In genomic region chr10:128231697-128232419, GRCm38 (mm10) we compare ENCODE assay signal across 8 mouse cellular contexts. TPM values are rescaled to one million over a fixed set of nuclear protein-coding genes. Genes with fewer than 3 reads are reported as not detected.
DNase-seq lines count a peak whose midpoint lies in the region; ATAC-seq and TF ChIP-seq lines count a peak whose summit lies in the region.

Gene Timeless, plus strand, starts transcription at chr10:128232065.

- H3K27ac ChIP-seq in MEL (ENCODE audit: control insufficient read depth, low read depth, low read length) = peak within 1 kb of the TSS; percentile 93
- peak within 1 kb of the TSS; percentile 93 for H3K27ac ChIP-seq in cerebellum, adult 2 months (ENCODE audit: insufficient read depth, low read length)
- peak within 1 kb of the TSS; percentile 93 for H3K27ac ChIP-seq in forebrain, postnatal 0 days (ENCODE audit: low read depth, low read length)
- peak within 1 kb of the TSS; percentile 96 for H3K27ac ChIP-seq in lung, embryonic 15.5 days
- peak within 1 kb of the TSS; percentile 97 for H3K27ac ChIP-seq in olfactory bulb, adult 2 months (ENCODE audit: insufficient read depth, low read depth, low read length)

- peak; percentile 85 to 87 for TF ChIP-seq POLR2A in MEL (IDR thresholded peaks at IDR 0.05; ENCODE audit: control insufficient read depth in 1 of 2, insufficient read depth in 1 of 2, low read depth in 1 of 2, low read length in 2 of 2, poor library complexity in 1 of 2)
- TF ChIP-seq POLR2A in cerebellum, adult 2 months (IDR thresholded peaks at IDR 0.05; ENCODE audit: borderline replicate concordance, insufficient read depth, low read length) = peak; percentile 95
- peak; percentile 93 for TF ChIP-seq POLR2A in olfactory bulb, adult 2 months (IDR thresholded peaks at IDR 0.05; ENCODE audit: insufficient read depth, low read depth, low read length)

- DNase-seq in MEL (ENCODE audit: low read depth, low spot score) = peak; percentile 92
- DNase-seq in cerebellum, adult 2 months = peak; percentile 85 to 95
- DNase-seq in forebrain, postnatal 0 days = peak; percentile 93
- peak; percentile 47 to 81 for DNase-seq in layer of hippocampus, adult 8-10 months (ENCODE audit: low spot score in 2 of 2)
- DNase-seq in thymus, adult 18-20 months = peak; percentile 77 to 80

- no peak for TF ChIP-seq CTCF in MEL (IDR thresholded peaks at IDR 0.05 in 2 of 3, conservative IDR thresholded peaks at IDR 0.05 in 1 of 3; ENCODE audit: control insufficient read depth in 1 of 3, insufficient read depth in 1 of 3, low read depth in 2 of 3, low read length in 3 of 3, poor library complexity in 1 of 3, severe bottlenecking in 1 of 3)
- TF ChIP-seq CTCF in cerebellum, adult 2 months (IDR thresholded peaks at IDR 0.05; ENCODE audit: borderline replicate concordance, insufficient read depth, low read depth, low read length) = no peak
- TF ChIP-seq CTCF in forebrain, postnatal 0 days (IDR thresholded peaks at IDR 0.05; ENCODE audit: low read depth) = no peak
- TF ChIP-seq CTCF in olfactory bulb, adult 2 months (IDR thresholded peaks at IDR 0.05; ENCODE audit: insufficient read depth, low read depth, low read length) = no peak

- ATAC-seq in forebrain, postnatal 0 days = peak; percentile 95
- ATAC-seq in hematopoietic stem cell, adult 5-6 weeks (replicated peaks in 1 of 2; ENCODE audit: insufficient read depth in 1 of 2, low FRiP score in 2 of 2, low TSS enrichment in 1 of 2, low read depth in 1 of 2, poor library complexity in 2 of 2, severe bottlenecking in 2 of 2) = peak; percentile 39 to 64
- peak; percentile 93 for ATAC-seq in lung, embryonic 15.5 days (ENCODE audit: borderline replicate concordance, extremely low read depth, low FRiP score, low TSS enrichment)

- no peaks in the 10 kb centered on the region for H3K9me3 ChIP-seq in MEL (replicated peaks; ENCODE audit: insufficient read depth, low read length)
- no peaks in the 10 kb centered on the region for H3K9me3 ChIP-seq in forebrain, postnatal 0 days (ENCODE audit: low read length)
- H3K9me3 ChIP-seq in lung, embryonic 15.5 days = no peaks in the 10 kb centered on the region

- peak within 1 kb of the TSS; percentile 67 for H3K4me2 ChIP-seq in forebrain, postnatal 0 days (ENCODE audit: low read depth)
- H3K4me2 ChIP-seq in lung, embryonic 15.5 days = peak within 1 kb of the TSS; percentile 64

- peaks cover 0 to 13% of the 10 kb centered on the region in 2 experiments; a peak in 2 of 4 replicates for H3K36me3 ChIP-seq in MEL (ENCODE audit: control insufficient read depth in 1 of 2, insufficient read depth in 2 of 2, low read length in 2 of 2)
- no peaks in the 10 kb centered on the region for H3K36me3 ChIP-seq in forebrain, postnatal 0 days (ENCODE audit: insufficient read depth)
- 0 out of 2 replicates have a peak, but pooled peaks cover 3% of the 10 kb centered on the region for H3K36me3 ChIP-seq in lung, embryonic 15.5 days

- H3K4me1 ChIP-seq in MEL (ENCODE audit: control insufficient read depth in 1 of 2, insufficient read depth in 2 of 2, low read length in 2 of 2) = peaks cover 5 to 11% of the 10 kb centered on the region in 2 experiments
- peaks cover 3% of the 10 kb centered on the region; the same call in 1 of the 2 replicates for H3K4me1 ChIP-seq in cerebellum, adult 2 months (ENCODE audit: control insufficient read depth, insufficient read depth, low read length)
- H3K4me1 ChIP-seq in forebrain, postnatal 0 days (ENCODE audit: insufficient read depth) = no peaks in the 10 kb centered on the region
- H3K4me1 ChIP-seq in lung, embryonic 15.5 days = peaks cover 14% of the 10 kb centered on the region
- no peaks in the 10 kb centered on the region; the same call in 1 of the 2 replicates for H3K4me1 ChIP-seq in olfactory bulb, adult 2 months (ENCODE audit: control insufficient read depth, insufficient read depth, low read length)

- H3K4me3 ChIP-seq in MEL (ENCODE audit: control insufficient read depth in 1 of 2, insufficient read depth in 1 of 2, low read depth in 2 of 2, low read length in 2 of 2) = peak within 1 kb of the TSS; percentile 79 to 85
- peak within 1 kb of the TSS; percentile 98 for H3K4me3 ChIP-seq in cerebellum, adult 2 months (replicated peaks; ENCODE audit: insufficient read depth, low read depth, low read length)
- peak within 1 kb of the TSS; percentile 74 for H3K4me3 ChIP-seq in forebrain, postnatal 0 days (ENCODE audit: low read depth, low read length)
- peak within 1 kb of the TSS; percentile 69 for H3K4me3 ChIP-seq in lung, embryonic 15.5 days
- peak within 1 kb of the TSS; percentile 99 for H3K4me3 ChIP-seq in olfactory bulb, adult 2 months (ENCODE audit: insufficient read depth, low read depth, low read length)

- no peak for TF ChIP-seq EP300 in MEL (IDR thresholded peaks at IDR 0.05; ENCODE audit: low read depth in 1 of 2, low read length in 2 of 2)

- TF ChIP-seq RAD21 in MEL (IDR thresholded peaks at IDR 0.05; ENCODE audit: low read depth, low read length) = no peak

- WGBS in cerebellum, adult 2 months = under 1% methylated on average over 58 of the region's 58 CpGs
- WGBS in forebrain, postnatal 0 days = under 1% methylated on average over 56 of the region's 58 CpGs
- under 1% methylated on average over 49 of the region's 58 CpGs for WGBS in lung, embryonic 15.5 days
- under 1% methylated on average over 57 of the region's 58 CpGs for WGBS in olfactory bulb, adult 2 months

- peaks cover 14% of the 10 kb centered on the region for H3K79me2 ChIP-seq in MEL (ENCODE audit: control insufficient read depth, insufficient read depth, low read length, poor library complexity)

- H3K27me3 ChIP-seq in MEL (ENCODE audit: control insufficient read depth in 1 of 2, insufficient read depth in 2 of 2, low read length in 2 of 2) = no peaks in the 10 kb centered on the region
- H3K27me3 ChIP-seq in cerebellum, adult 2 months (ENCODE audit: control insufficient read depth, insufficient read depth, low read length) = no peaks in the 10 kb centered on the region
- H3K27me3 ChIP-seq in forebrain, postnatal 0 days (ENCODE audit: insufficient read depth, low read length) = no peaks in the 10 kb centered on the region
- no peaks in the 10 kb centered on the region for H3K27me3 ChIP-seq in lung, embryonic 15.5 days

- H3K9ac ChIP-seq in MEL (ENCODE audit: control insufficient read depth, low read depth, low read length, poor library complexity, severe bottlenecking) = peak within 1 kb of the TSS; percentile 94
- H3K9ac ChIP-seq in forebrain, postnatal 0 days = peak within 1 kb of the TSS; percentile 81
- H3K9ac ChIP-seq in lung, embryonic 15.5 days = peak within 1 kb of the TSS; percentile 69

TF ChIP-seq in MEL, 35 proteins besides CTCF, POLR2A, EP300 and RAD21 (continues in another document):
- no peak for TF ChIP-seq USF1 (IDR thresholded peaks at IDR 0.05; ENCODE audit: low read depth, low read length)
- peak; percentile 39; the same call in 1 of the 2 replicates for TF ChIP-seq MAX (IDR thresholded peaks at IDR 0.05; ENCODE audit: low read length)
- peak; percentile 74 for TF ChIP-seq NRF1 (IDR thresholded peaks at IDR 0.05; ENCODE audit: insufficient read depth, low read depth, low read length, poor library complexity, severe bottlenecking)
- no peak for TF ChIP-seq MAFK (IDR thresholded peaks at IDR 0.05; ENCODE audit: borderline replicate concordance, low read depth, low read length)
- no peak for TF ChIP-seq GABPA (IDR thresholded peaks at IDR 0.05; ENCODE audit: low read depth, low read length)
- TF ChIP-seq RCOR1 (IDR thresholded peaks at IDR 0.05; ENCODE audit: low read depth, low read length) = no peak
- TF ChIP-seq TCF12 (IDR thresholded peaks at IDR 0.05; ENCODE audit: low read depth, low read length) = peak; percentile 35
- peak; percentile 94 for TF ChIP-seq TBP (IDR thresholded peaks at IDR 0.05; ENCODE audit: low read depth, low read length)
- peak; percentile 32 for TF ChIP-seq MAZ (IDR thresholded peaks at IDR 0.05; ENCODE audit: low read depth, low read length)
- TF ChIP-seq MYC (IDR thresholded peaks at IDR 0.05; ENCODE audit: low read depth, low read length) = peak; percentile 58; the same call in 1 of the 2 replicates
- no peak; the same call in none of the 2 replicates for TF ChIP-seq MXI1 (IDR thresholded peaks at IDR 0.05; ENCODE audit: low read depth, low read length)
- 0 out of 2 replicates have a peak, but pooled peaks have one; percentile 21 for TF ChIP-seq ETS1 (IDR thresholded peaks at IDR 0.05; ENCODE audit: low read depth, low read length)
- TF ChIP-seq ZMIZ1 (IDR thresholded peaks at IDR 0.05; ENCODE audit: low read depth, low read length) = peak; percentile 86
- no peak for TF ChIP-seq ZC3H11A (IDR thresholded peaks at IDR 0.05; ENCODE audit: low read depth, low read length)
- peak; percentile 50; the same call in 1 of the 2 replicates for TF ChIP-seq SIN3A (IDR thresholded peaks at IDR 0.05; ENCODE audit: low read length)
- no peak for TF ChIP-seq ZNF384 (IDR thresholded peaks at IDR 0.05; ENCODE audit: low read depth, low read length)
- TF ChIP-seq HCFC1 (IDR thresholded peaks at IDR 0.05; ENCODE audit: low read depth, low read length) = peak; percentile 45
- TF ChIP-seq KAT2A (conservative IDR thresholded peaks at IDR 0.05; ENCODE audit: low read depth, low read length) = no peak; the same call in 1 of the 2 replicates
- TF ChIP-seq E2F4 (IDR thresholded peaks at IDR 0.05; ENCODE audit: borderline replicate concordance, low read depth, low read length) = peak; percentile 93
- no peak for TF ChIP-seq MYB (IDR thresholded peaks at IDR 0.05; ENCODE audit: low read depth, low read length)
- TF ChIP-seq CHD2 (IDR thresholded peaks at IDR 0.05; ENCODE audit: low read length) = no peak
- TF ChIP-seq ELF1 (IDR thresholded peaks at IDR 0.05; ENCODE audit: low read depth, low read length) = peak; percentile 69
- TF ChIP-seq POLR2AphosphoS2 (IDR thresholded peaks at IDR 0.05; ENCODE audit: low read length) = peak; percentile 92
- peak; percentile 89 for TF ChIP-seq NELFE (IDR thresholded peaks at IDR 0.05; ENCODE audit: low read depth, low read length)
- no peak for TF ChIP-seq JUND (IDR thresholded peaks at IDR 0.05; ENCODE audit: low read depth, low read length)

RNA-seq across cellular contexts. Expression of gene Timeless, which starts in this region (rescaled TPM):
- total RNA-seq in MEL (2012; rRNA removed) = 49.3 and 50.2 TPM in 2 replicates
- polyA plus RNA-seq in MEL (2012; ENCODE audit: insufficient read depth in 1 of 2, insufficient read length in 2 of 2, low read depth in 1 of 2, low replicate concordance in 2 of 2, missing spikeins in 1 of 2) = 100 to 1,000 TPM in 1 of 2 experiments, 10 to 100 TPM in 1; 89.8 to 627 TPM
- 6.3 and 6.6 TPM in 2 replicates for polyA plus RNA-seq in cerebellum, adult 2 months (2012; rRNA removed)
- 9.3 and 11.7 TPM in 2 replicates for total RNA-seq in forebrain, postnatal 0 days (2014; rRNA removed)
- polyA plus RNA-seq in forebrain, postnatal 0 days (2015; fragmentation: Nextera tagmentation; extraction: Ambion mirVana) = 7.7 and 9.9 TPM in 2 replicates
- total RNA-seq in hematopoietic stem cell, adult 5-6 weeks (2017) = 52.8 and 60.3 TPM in 2 replicates
- 1 to 10 TPM; 5.7 to 8.0 (median 7.4) TPM for total RNA-seq in layer of hippocampus, adult 8-10 months (2022)
- polyA plus RNA-seq in lung, embryonic 15.5 days (2015; fragmentation: Nextera tagmentation; extraction: Ambion mirVana) = 61.4 and 63.1 TPM in 2 replicates
- polyA plus RNA-seq in olfactory bulb, adult 2 months (2012; ENCODE audit: insufficient read depth, insufficient read length, low replicate concordance, missing spikeins) = not detected in 2 replicates

Comparison
In these comparisons a context has a peak if more than half of its experiments do, and no peak if none do; other contexts are left out.
1. Peak in every context shown above with its lines: DNase-seq, ATAC-seq, H3K4me3 ChIP-seq and H3K27ac ChIP-seq.